Comparison of ENCODE assay signal across 31 mouse cellular contexts in genomic region chr10:108299828-108300227, GRCm38 (mm10). TPM values are rescaled to one million over a fixed set of nuclear protein-coding genes. Genes with fewer than 3 reads are reported as not detected.
DNase-seq lines count a peak whose midpoint lies in the region; ATAC-seq and TF ChIP-seq lines count a peak whose summit lies in the region.
"Had no signal": no experiment of that assay in that cellular context is flagged by ENCODE, and none has a peak within 500 bp of the region (broad histone marks: within the 10 kb centered on the region; RNA-seq: fewer than 3 reads in every experiment).

No protein-coding gene starts in this region.

- H3K36me3 ChIP-seq in lung, postnatal 0 days (ENCODE audit: insufficient read depth, low read length): no peaks in the 10 kb centered on the region
- H3K36me3 ChIP-seq in intestine, embryonic 15.5 days: no peaks in the 10 kb centered on the region
- H3K36me3 ChIP-seq in small intestine, adult 2 months (ENCODE audit: control insufficient read depth, insufficient read depth, low read length): no peaks in the 10 kb centered on the region
- H3K36me3 ChIP-seq: G1E; heart, embryonic 13.5 days; hindbrain, embryonic 10.5 days; hindbrain, embryonic 15.5 days; limb, embryonic 12.5 days; liver, embryonic 15.5 days; lung, embryonic 15.5 days had no signal

- 39% methylated on average over 11 of the region's 11 CpGs for WGBS in lung, postnatal 0 days
- 48% methylated on average over 11 of the region's 11 CpGs for WGBS in intestine, embryonic 15.5 days
- WGBS in small intestine, adult 2 months: 18% methylated on average over 11 of the region's 11 CpGs

- H3K4me2 ChIP-seq in lung, postnatal 0 days (replicated peaks; ENCODE audit: low read depth, low read length): no peak overlapping the region
- H3K4me2 ChIP-seq in intestine, embryonic 15.5 days (replicated peaks): no peak overlapping the region
- H3K4me2 ChIP-seq: heart, embryonic 13.5 days; hindbrain, embryonic 15.5 days; limb, embryonic 12.5 days; liver, embryonic 15.5 days; lung, embryonic 15.5 days had no signal

- H3K27me3 ChIP-seq in lung, postnatal 0 days (replicated peaks; ENCODE audit: insufficient read depth, low read length): no peaks in the 10 kb centered on the region
- H3K27me3 ChIP-seq in intestine, embryonic 15.5 days (replicated peaks): no peaks in the 10 kb centered on the region
- H3K27me3 ChIP-seq in small intestine, adult 2 months (ENCODE audit: control insufficient read depth, insufficient read depth, low read length): no peaks in the 10 kb centered on the region
- H3K27me3 ChIP-seq: heart, embryonic 13.5 days; hindbrain, embryonic 15.5 days; limb, embryonic 12.5 days; liver, embryonic 15.5 days; lung, embryonic 15.5 days had no signal

- H3K9ac ChIP-seq in lung, postnatal 0 days (replicated peaks; ENCODE audit: low read depth): no peak overlapping the region
- H3K9ac ChIP-seq in intestine, embryonic 15.5 days: no peak overlapping the region
- H3K9ac ChIP-seq: heart, embryonic 13.5 days; hindbrain, embryonic 15.5 days; limb, embryonic 12.5 days; liver, embryonic 15.5 days; lung, embryonic 15.5 days had no signal

- ATAC-seq in lung, postnatal 0 days: peak; percentile 85
- peak; percentile 80 for ATAC-seq in intestine, embryonic 15.5 days
- no peak for ATAC-seq in inflammation-experienced regulatory T-cells, adult 6 months

- DNase-seq in lung, postnatal 0 days (ENCODE audit: low spot score): peak; percentile 62
- no peak for DNase-seq in lung, postnatal 14 days
- DNase-seq in left cerebral cortex, adult 8-10 months (ENCODE audit: low spot score in 2 of 2): no peak
- DNase-seq in embryo, embryonic 10 days (ENCODE audit: low spot score): no peak
- DNase-seq: adrenal gland, postnatal 36 days; B cell, adult 2 months; cerebellum, adult 18-20 months; cerebellum, postnatal 10 days; gastrocnemius, adult 2 months; gastrocnemius, postnatal 36 days; heart, adult 2 months; heart, postnatal 10 days; kidney, adult 18-20 months; layer of hippocampus, adult 9-11 months; midbrain, embryonic 14.5 days; thymus, adult 18-20 months; thymus, postnatal 36 days had no signal

- TF ChIP-seq CTCF in lung, postnatal 0 days (IDR thresholded peaks at IDR 0.05): no peak
- no peak for TF ChIP-seq CTCF in small intestine, adult 2 months (IDR thresholded peaks at IDR 0.05; ENCODE audit: extremely low read depth, insufficient read length, insufficient replicate concordance, low read depth, low read length)

- no peaks in the 10 kb centered on the region for H3K4me1 ChIP-seq in lung, postnatal 0 days (ENCODE audit: insufficient read depth, low read depth, low read length)
- no peaks in the 10 kb centered on the region for H3K4me1 ChIP-seq in intestine, embryonic 15.5 days (replicated peaks)
- H3K4me1 ChIP-seq in small intestine, adult 2 months (ENCODE audit: control insufficient read depth, insufficient read depth, insufficient read length, low read length): peaks cover 5% of the 10 kb centered on the region; the same call in 1 of the 2 replicates
- H3K4me1 ChIP-seq: hindbrain, embryonic 10.5 days; hindbrain, embryonic 15.5 days; limb, embryonic 12.5 days; liver, embryonic 15.5 days; lung, embryonic 15.5 days had no signal

- peak; percentile 88 for TF ChIP-seq EP300 in lung, postnatal 0 days (IDR thresholded peaks at IDR 0.05)

- no peak overlapping the region for H3K4me3 ChIP-seq in lung, postnatal 0 days (ENCODE audit: low read depth, low read length)
- H3K4me3 ChIP-seq in intestine, embryonic 15.5 days (replicated peaks): no peak overlapping the region
- no peak overlapping the region for H3K4me3 ChIP-seq in small intestine, adult 2 months (ENCODE audit: low read depth, low read length)
- H3K4me3 ChIP-seq: erythroblast, embryonic 14.5 days; gastrocnemius, adult 2 months; heart, adult 2 months; heart, embryonic 13.5 days; hindbrain, embryonic 10.5 days; hindbrain, embryonic 15.5 days; limb, embryonic 12.5 days; liver, embryonic 15.5 days; lung, embryonic 15.5 days had no signal

- no peak for TF ChIP-seq POLR2A in small intestine, adult 2 months (IDR thresholded peaks at IDR 0.05; ENCODE audit: low read depth, low read length)

- H3K27ac ChIP-seq in lung, postnatal 0 days (ENCODE audit: low read length): 0 out of 2 replicates have a peak overlapping the region, but pooled peaks have one; percentile 20
- H3K27ac ChIP-seq in intestine, embryonic 15.5 days: no peak overlapping the region
- H3K27ac ChIP-seq in small intestine, adult 2 months (ENCODE audit: insufficient read depth, low read depth, low read length): peak overlapping the region; percentile 35; the same call in 1 of the 2 replicates
- H3K27ac ChIP-seq: gastrocnemius, adult 2 months; heart, adult 2 months; heart, embryonic 13.5 days; hindbrain, embryonic 10.5 days; hindbrain, embryonic 15.5 days; limb, embryonic 12.5 days; liver, embryonic 15.5 days; lung, embryonic 15.5 days; macrophage had no signal

- H3K9me3 ChIP-seq in lung, postnatal 0 days (ENCODE audit: low read length): no peaks in the 10 kb centered on the region
- H3K9me3 ChIP-seq in intestine, embryonic 15.5 days: no peaks in the 10 kb centered on the region
- H3K9me3 ChIP-seq: hindbrain, embryonic 10.5 days; hindbrain, embryonic 15.5 days; limb, embryonic 12.5 days; liver, embryonic 15.5 days; lung, embryonic 15.5 days had no signal

RNA-seq across cellular contexts. Expression of gene Pawr, which starts 32.1 kb away (rescaled TPM):
- polyA plus RNA-seq in lung, postnatal 0 days (2015; fragmentation: Nextera tagmentation; extraction: Ambion mirVana): 15.3 and 19.6 TPM in 2 replicates
- 10.0 and 11.8 TPM in 2 replicates for polyA plus RNA-seq in intestine, embryonic 15.5 days (2015; fragmentation: Nextera tagmentation; extraction: Ambion mirVana)
- polyA plus RNA-seq in small intestine, adult 2 months (2012; rRNA removed): 11.9 and 31.8 TPM in 2 replicates
- total RNA-seq in left cerebral cortex, adult 8-10 months (2022): 1 to 10 TPM; 2.2 to 3.4 (median 2.3) TPM
- under 1 TPM in 1 of 3 experiments, not detected in 2; 0.44 TPM for polyA plus RNA-seq in inflammation-experienced regulatory T-cells, adult 6 months (2017; shearing (Covaris generic))
- total RNA-seq: common myeloid progenitor, adult 5-6 weeks; megakaryocyte-erythroid progenitor cell, adult 5-6 weeks had no signal
- polyA plus RNA-seq: macrophage had no signal
